Mouse (Mus musculus) adrenal gland, postnatal 36 days (tissue): ENCODE data around the gene Ahnak2. TPM values are rescaled to one million over a fixed set of nuclear protein-coding genes. Genes with fewer than 3 reads are reported as not detected.
A peak's percentile ranks its signal among the peaks of the same experiment; 100 is the strongest.

Experiments
- DNase-seq, 2 experiments: peaks; one replicate each; pipeline ENCODE4 v3.0.0; 2021; ENCODE audit warnings: mixed read lengths in 1 of 2
- total RNA-seq, 2 experiments: library from RNA; stranded (reverse); gene quantifications; 2 replicates each; pipeline ENCODE4 v1.2.3; 2021

The Ahnak2 gene
- total RNA-seq, 2 experiments from 2014 or later, result 7.5 to 7.7 TPM

GRCm38 (mm10) chr12:112796551-112797510 lies 5.6 kb downstream of the Ahnak2 start:
- peak in 1 of 2 experiments; percentile 26 for DNase-seq

- DNase-seq, result peak in 1 of 2 experiments; percentile 34
Measured at GRCm38 (mm10) chr12:112795466-112796104, 6.9 kb downstream of the Ahnak2 start.

- DNase-seq, result no peak
Measured at GRCm38 (mm10) chr12:112794998-112795397, 7.5 kb downstream of the Ahnak2 start.

- DNase-seq, result no peak
Measured at GRCm38 (mm10) chr12:112794356-112794816, 8.1 kb downstream of the Ahnak2 start.

GRCm38 (mm10) chr12:112793601-112794355 lies 8.7 kb downstream of the Ahnak2 start:
- peak; percentile 71 to 77 for DNase-seq

GRCm38 (mm10) chr12:112791026-112791425 lies 11.4 kb downstream of the Ahnak2 start:
- DNase-seq, result no peak

- DNase-seq, result no peak
Measured at GRCm38 (mm10) chr12:112774481-112774880, 28.0 kb downstream of the Ahnak2 start.

- DNase-seq, result no peak
Measured at GRCm38 (mm10) chr12:112774026-112774425, 28.4 kb downstream of the Ahnak2 start.

GRCm38 (mm10) chr12:112773366-112773765 lies 29.1 kb downstream of the Ahnak2 start:
- no peak for DNase-seq

GRCm38 (mm10) chr12:112772306-112772705 lies 30.2 kb downstream of the Ahnak2 start:
- no peak for DNase-seq

- DNase-seq, result no peak
Measured at GRCm38 (mm10) chr12:112770396-112770795, 32.1 kb downstream of the Ahnak2 start.

- no peak for DNase-seq
Measured at GRCm38 (mm10) chr12:112769751-112770150, 32.7 kb downstream of the Ahnak2 start.

GRCm38 (mm10) chr12:112769031-112769430 lies 33.4 kb downstream of the Ahnak2 start:
- DNase-seq, result no peak

- no peak for DNase-seq
Measured at GRCm38 (mm10) chr12:112768166-112768565, 34.3 kb downstream of the Ahnak2 start.

- no peak for DNase-seq
Measured at GRCm38 (mm10) chr12:112767036-112767890, 35.2 kb downstream of the Ahnak2 start.

GRCm38 (mm10) chr12:112766586-112766985 lies 35.9 kb downstream of the Ahnak2 start:
- DNase-seq, result no peak

- DNase-seq, result no peak
Measured at GRCm38 (mm10) chr12:112764991-112765390, 37.5 kb downstream of the Ahnak2 start.

GRCm38 (mm10) chr12:112764141-112764540 lies 38.3 kb downstream of the Ahnak2 start:
- peak; percentile 72 to 84 for DNase-seq

GRCm38 (mm10) chr12:112763176-112763575 lies 39.3 kb downstream of the Ahnak2 start:
- no peak for DNase-seq

GRCm38 (mm10) chr12:112762018-112762417 lies 40.4 kb downstream of the Ahnak2 start:
- DNase-seq, result no peak

- DNase-seq, result no peak
Measured at GRCm38 (mm10) chr12:112761411-112761810, 41.0 kb downstream of the Ahnak2 start.
